Mouse (Mus musculus): ENCODE measurements around the gene P4hb. TPM values are rescaled to one million over a fixed set of nuclear protein-coding genes. Genes with fewer than 3 reads are reported as not detected.

Gene P4hb
- polyA plus RNA-seq, 1 experiment = 338 TPM

DNA sequence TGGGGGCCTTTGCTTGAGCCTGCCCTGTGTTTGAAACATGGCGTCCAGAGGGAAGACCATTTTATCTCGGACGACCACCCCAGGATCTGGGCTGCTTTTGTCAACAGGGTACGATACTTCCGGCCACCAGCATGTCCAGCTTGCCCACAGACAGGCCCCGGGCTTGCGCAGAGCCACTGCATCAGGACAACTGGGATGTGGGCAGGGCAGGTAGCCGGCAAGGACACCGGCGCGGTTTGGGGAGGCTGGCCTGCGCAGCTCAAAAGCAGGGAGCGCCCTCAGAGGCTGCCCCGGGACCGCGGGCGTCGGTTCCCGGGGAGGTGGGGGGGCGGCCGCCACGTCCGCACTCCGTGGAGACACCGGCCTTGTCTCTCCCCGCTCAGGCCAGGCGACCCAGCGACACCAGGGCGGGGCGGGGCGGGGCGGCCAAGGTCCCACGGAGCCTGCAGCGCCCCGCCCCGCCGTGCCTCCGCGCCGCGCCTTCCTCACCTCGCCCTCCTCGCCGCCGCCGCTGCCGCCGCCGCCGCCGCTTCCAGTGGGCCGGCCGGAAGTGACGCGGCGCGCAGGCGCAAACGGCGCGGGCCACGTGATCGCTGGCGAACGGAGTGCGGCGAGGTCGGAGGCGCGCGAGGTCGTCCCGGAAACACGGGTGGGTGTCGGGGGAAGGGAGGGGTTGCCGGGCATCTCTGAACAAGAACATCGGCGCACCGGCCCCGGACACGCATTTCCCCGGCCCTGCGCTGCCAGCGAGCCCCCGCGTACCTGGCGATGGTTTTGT, 23.7 kb downstream of the P4hb start, which contains the start of gene Mcrip1:
Mcrip1 (minus strand) TSS at position 560 of the 778 bp plus-strand sequence.
- Histone ChIP-seq H3K36me3 (ENCODE audit: control insufficient read depth, insufficient read depth, low read length, poor library complexity, severe bottlenecking) (0 out of 2 replicates have a peak, but pooled peaks cover 2% of the 10 kb centered on the region), H3K9ac (ENCODE audit: low read depth, poor library complexity, severe bottlenecking) (peak within 1 kb of the TSS; percentile 81), H3K4me1 (ENCODE audit: control insufficient read depth, insufficient read depth, low read length) (no peaks in the 10 kb centered on the region), H3K27me3 (ENCODE audit: control insufficient read depth, insufficient read depth, low read length, poor library complexity, severe bottlenecking) (no peaks in the 10 kb centered on the region), H3K4me3 (ENCODE audit: low read depth, low read length) (peak within 1 kb of the TSS; percentile 96), H3K9me3 (replicated peaks; ENCODE audit: control insufficient read depth, insufficient read depth, low read length, poor library complexity, severe bottlenecking) (no peaks in the 10 kb centered on the region), H3K27ac (ENCODE audit: insufficient read depth, low read length) (peak within 1 kb of the TSS; percentile 33; the same call in 1 of the 2 replicates)
- TF ChIP-seq CTCF (IDR thresholded peaks at IDR 0.05; ENCODE audit: low read depth, low read length) (no peak), POLR2A (IDR thresholded peaks at IDR 0.05; ENCODE audit: insufficient read depth, low read length) (no peak), EP300 (IDR thresholded peaks at IDR 0.05; ENCODE audit: insufficient read depth, low read depth, low read length) (no peak)

- Histone ChIP-seq H3K4me3 (ENCODE audit: low read depth, low read length) (peak overlapping the region; percentile 96), H3K4me1 (ENCODE audit: control insufficient read depth, insufficient read depth, low read length) (no peaks in the 10 kb centered on the region), H3K27ac (ENCODE audit: insufficient read depth, low read length) (peak overlapping the region; percentile 33; the same call in 1 of the 2 replicates), H3K9me3 (replicated peaks; ENCODE audit: control insufficient read depth, insufficient read depth, low read length, poor library complexity, severe bottlenecking) (no peaks in the 10 kb centered on the region), H3K9ac (ENCODE audit: low read depth, poor library complexity, severe bottlenecking) (peak overlapping the region; percentile 81), H3K36me3 (ENCODE audit: control insufficient read depth, insufficient read depth, low read length, poor library complexity, severe bottlenecking) (0 out of 2 replicates have a peak, but pooled peaks cover 2% of the 10 kb centered on the region), H3K27me3 (ENCODE audit: control insufficient read depth, insufficient read depth, low read length, poor library complexity, severe bottlenecking) (no peaks in the 10 kb centered on the region)
- no peak for TF ChIP-seq CTCF (IDR thresholded peaks at IDR 0.05; ENCODE audit: low read depth, low read length)
- TF ChIP-seq EP300 (IDR thresholded peaks at IDR 0.05; ENCODE audit: insufficient read depth, low read depth, low read length) = no peak
Observed at GRCm38 (mm10) chr11:120548786-120549167, 24.3 kb downstream of the P4hb start.

DNA sequence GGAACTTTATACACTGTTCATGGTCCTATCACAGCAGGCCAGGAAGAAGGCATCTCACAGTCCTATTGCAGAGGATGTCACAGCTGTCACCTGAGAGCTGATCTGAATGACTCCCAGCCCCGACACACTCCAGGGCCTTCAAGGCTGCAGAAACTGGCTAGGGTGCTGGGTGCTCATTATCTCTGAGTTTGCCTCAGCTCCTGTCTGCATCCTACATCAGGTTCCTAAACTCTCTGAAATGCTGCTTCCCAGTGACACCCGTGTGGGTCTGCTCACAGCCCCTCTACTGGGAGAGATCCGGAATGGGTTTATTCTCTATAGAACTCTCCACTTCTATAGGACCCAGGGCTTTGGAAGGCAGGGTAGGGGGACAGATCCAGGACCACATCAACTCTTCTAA, 24.8 kb downstream of the P4hb start:
- TF ChIP-seq POLR2A (IDR thresholded peaks at IDR 0.05; ENCODE audit: insufficient read depth, low read length) (no peak), EP300 (IDR thresholded peaks at IDR 0.05; ENCODE audit: insufficient read depth, low read depth, low read length) (no peak), CTCF (IDR thresholded peaks at IDR 0.05; ENCODE audit: low read depth, low read length) (no peak)
- no peak overlapping the region for H3K9ac ChIP-seq (ENCODE audit: low read depth, poor library complexity, severe bottlenecking)
- no peaks in the 10 kb centered on the region for H3K4me1 ChIP-seq (ENCODE audit: control insufficient read depth, insufficient read depth, low read length)
- H3K27me3 ChIP-seq (ENCODE audit: control insufficient read depth, insufficient read depth, low read length, poor library complexity, severe bottlenecking) = no peaks in the 10 kb centered on the region
- H3K4me3 ChIP-seq (ENCODE audit: low read depth, low read length) = no peak overlapping the region
- H3K27ac ChIP-seq (ENCODE audit: insufficient read depth, low read length) = no peak overlapping the region
- H3K9me3 ChIP-seq (replicated peaks; ENCODE audit: control insufficient read depth, insufficient read depth, low read length, poor library complexity, severe bottlenecking) = no peaks in the 10 kb centered on the region
- H3K36me3 ChIP-seq (ENCODE audit: control insufficient read depth, insufficient read depth, low read length, poor library complexity, severe bottlenecking) = 0 out of 2 replicates have a peak, but pooled peaks cover 2% of the 10 kb centered on the region

DNA sequence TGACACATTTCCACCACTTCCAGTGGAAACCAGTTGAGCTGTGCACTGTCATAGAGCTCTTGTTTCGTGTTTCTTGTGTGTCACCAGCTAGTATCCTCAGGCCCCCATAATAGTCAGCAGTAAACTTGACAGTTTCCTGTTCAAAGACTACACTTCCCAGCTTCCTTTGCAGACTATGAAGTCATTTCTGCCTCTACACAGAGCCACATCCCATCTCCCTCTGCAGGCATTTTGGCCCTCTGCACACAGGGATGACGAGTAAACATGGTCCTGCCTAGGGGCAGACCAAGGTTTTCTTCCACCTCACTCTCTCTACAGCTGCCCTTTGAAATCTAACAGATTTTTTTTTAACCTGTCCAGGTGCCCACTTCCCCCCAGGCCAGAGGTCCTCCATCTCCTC, 25.6 kb downstream of the P4hb start:
- TF ChIP-seq EP300 (IDR thresholded peaks at IDR 0.05; ENCODE audit: insufficient read depth, low read depth, low read length) = no peak
- no peak for TF ChIP-seq POLR2A (IDR thresholded peaks at IDR 0.05; ENCODE audit: insufficient read depth, low read length)
- no peak for TF ChIP-seq CTCF (IDR thresholded peaks at IDR 0.05; ENCODE audit: low read depth, low read length)
- Histone ChIP-seq H3K27me3 (ENCODE audit: control insufficient read depth, insufficient read depth, low read length, poor library complexity, severe bottlenecking) (no peaks in the 10 kb centered on the region), H3K4me3 (ENCODE audit: low read depth, low read length) (no peak overlapping the region), H3K9ac (ENCODE audit: low read depth, poor library complexity, severe bottlenecking) (no peak overlapping the region), H3K36me3 (ENCODE audit: control insufficient read depth, insufficient read depth, low read length, poor library complexity, severe bottlenecking) (0 out of 2 replicates have a peak, but pooled peaks cover 2% of the 10 kb centered on the region), H3K4me1 (ENCODE audit: control insufficient read depth, insufficient read depth, low read length) (no peaks in the 10 kb centered on the region), H3K9me3 (replicated peaks; ENCODE audit: control insufficient read depth, insufficient read depth, low read length, poor library complexity, severe bottlenecking) (no peaks in the 10 kb centered on the region), H3K27ac (ENCODE audit: insufficient read depth, low read length) (no peak overlapping the region)

DNA sequence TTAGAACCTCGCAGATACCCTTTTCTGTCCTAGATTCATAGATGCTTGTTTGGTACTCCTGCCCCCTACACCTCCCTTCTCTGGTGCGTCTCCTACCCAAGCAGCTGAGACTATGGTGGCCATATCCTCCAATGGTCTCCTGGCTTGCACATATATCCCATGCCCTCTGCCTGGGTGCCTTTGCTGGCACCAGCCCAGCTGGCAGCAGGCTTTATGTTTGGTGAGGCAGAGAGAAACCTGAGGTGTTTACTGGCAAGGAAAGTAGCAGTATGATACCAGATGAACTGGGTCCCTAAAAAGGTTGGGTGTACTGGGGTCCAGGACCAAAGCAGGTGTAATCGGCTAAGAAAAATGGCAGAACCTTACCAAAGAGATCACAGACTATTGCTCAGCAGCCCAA, 27.1 kb downstream of the P4hb start:
- Histone ChIP-seq H3K4me1 (ENCODE audit: control insufficient read depth, insufficient read depth, low read length) (no peaks in the 10 kb centered on the region), H3K4me3 (ENCODE audit: low read depth, low read length) (no peak overlapping the region), H3K27me3 (ENCODE audit: control insufficient read depth, insufficient read depth, low read length, poor library complexity, severe bottlenecking) (no peaks in the 10 kb centered on the region), H3K36me3 (ENCODE audit: control insufficient read depth, insufficient read depth, low read length, poor library complexity, severe bottlenecking) (0 out of 2 replicates have a peak, but pooled peaks cover 2% of the 10 kb centered on the region), H3K9ac (ENCODE audit: low read depth, poor library complexity, severe bottlenecking) (no peak overlapping the region), H3K27ac (ENCODE audit: insufficient read depth, low read length) (no peak overlapping the region), H3K9me3 (replicated peaks; ENCODE audit: control insufficient read depth, insufficient read depth, low read length, poor library complexity, severe bottlenecking) (no peaks in the 10 kb centered on the region)
- no peak for TF ChIP-seq POLR2A (IDR thresholded peaks at IDR 0.05; ENCODE audit: insufficient read depth, low read length)
- no peak for TF ChIP-seq EP300 (IDR thresholded peaks at IDR 0.05; ENCODE audit: insufficient read depth, low read depth, low read length)
- TF ChIP-seq CTCF (IDR thresholded peaks at IDR 0.05; ENCODE audit: low read depth, low read length) = no peak

GRCm38 (mm10) chr11:120542376-120542775, 30.7 kb downstream of the P4hb start:
- TF ChIP-seq CTCF (IDR thresholded peaks at IDR 0.05; ENCODE audit: low read depth, low read length) = no peak
- no peak for TF ChIP-seq EP300 (IDR thresholded peaks at IDR 0.05; ENCODE audit: insufficient read depth, low read depth, low read length)
- no peak for TF ChIP-seq POLR2A (IDR thresholded peaks at IDR 0.05; ENCODE audit: insufficient read depth, low read length)
- Histone ChIP-seq H3K27me3 (ENCODE audit: control insufficient read depth, insufficient read depth, low read length, poor library complexity, severe bottlenecking) (no peaks in the 10 kb centered on the region), H3K27ac (ENCODE audit: insufficient read depth, low read length) (no peak overlapping the region), H3K4me1 (ENCODE audit: control insufficient read depth, insufficient read depth, low read length) (no peaks in the 10 kb centered on the region), H3K9me3 (replicated peaks; ENCODE audit: control insufficient read depth, insufficient read depth, low read length, poor library complexity, severe bottlenecking) (no peaks in the 10 kb centered on the region), H3K36me3 (ENCODE audit: control insufficient read depth, insufficient read depth, low read length, poor library complexity, severe bottlenecking) (0 out of 2 replicates have a peak, but pooled peaks cover 2% of the 10 kb centered on the region), H3K4me3 (ENCODE audit: low read depth, low read length) (no peak overlapping the region), H3K9ac (ENCODE audit: low read depth, poor library complexity, severe bottlenecking) (no peak overlapping the region)
